Mouse (Mus musculus): ENCODE measurements around the gene Olfr669.

GRCm38 (mm10) chr7:104979026-104979425, 45.0 kb downstream of the Olfr669 start, which contains the start of gene Olfr671:
- no peak for TF ChIP-seq CTCF (IDR thresholded peaks at IDR 0.05; ENCODE audit: low read depth)
- no peak for TF ChIP-seq EP300 (IDR thresholded peaks at IDR 0.05; ENCODE audit: low read depth)
